Mouse (Mus musculus) T-helper 2 cell (primary cell): ENCODE measurements around the gene Cds2.
"Not testable (repeated sequence)": the region's sequence is repeated elsewhere in the genome, so short reads cannot be mapped to it uniquely, and the experiment has no call there.

Experiments used
- in situ Hi-C: fragments of 300-600 bp; cut with MboI, MseI; formaldehyde crosslinking; loops from one replicate; pipeline ENCODE4 v1.15.1; 2025; ENCODE audit warnings: high pct_unique_total_duplicates

Gene Cds2

GRCm38 (mm10) chr2:132264266-132264710, 1.3 kb downstream of the Cds2 start:
- in situ Hi-C loops: loop anchor here (10.0 kb wide), 2 partner anchors 421 to 1049 kb away; partner anchors contain the start of gene Shld1

- in situ Hi-C loops: loop anchor here (10.0 kb wide), 2 partner anchors 420 to 1050 kb away; partner anchors contain the start of gene Shld1
Observed at GRCm38 (mm10) chr2:132265196-132265595, 2.2 kb downstream of the Cds2 start.

GRCm38 (mm10) chr2:132266086-132266485, 3.1 kb downstream of the Cds2 start:
- in situ Hi-C loops: loop anchor here (10.0 kb wide), 2 partner anchors 419 to 1051 kb away; partner anchors contain the start of gene Shld1

- in situ Hi-C loops: loop anchor here (10.0 kb wide), 2 partner anchors 416 to 1054 kb away; partner anchors contain the start of gene Shld1
Observed at GRCm38 (mm10) chr2:132269217-132269616, 6.3 kb downstream of the Cds2 start.

GRCm38 (mm10) chr2:132270331-132270951, 7.5 kb downstream of the Cds2 start:
- in situ Hi-C loops: no loop called here

- in situ Hi-C loops: no loop called here
Observed at GRCm38 (mm10) chr2:132272694-132273389, 9.9 kb downstream of the Cds2 start.

GRCm38 (mm10) chr2:132275527-132275926, 12.6 kb downstream of the Cds2 start:
- in situ Hi-C loops: no loop called here

- in situ Hi-C loops: no loop called here
Observed at GRCm38 (mm10) chr2:132276249-132276648, 13.3 kb downstream of the Cds2 start.

GRCm38 (mm10) chr2:132278273-132278853, 15.4 kb downstream of the Cds2 start:
- in situ Hi-C loops: no loop called here

GRCm38 (mm10) chr2:132279336-132279882, 16.5 kb downstream of the Cds2 start:
- in situ Hi-C loops: no loop called here

- in situ Hi-C loops: no loop called here
Observed at GRCm38 (mm10) chr2:132279978-132280377, 17.0 kb downstream of the Cds2 start.

GRCm38 (mm10) chr2:132280518-132281120, 17.7 kb downstream of the Cds2 start:
- in situ Hi-C loops: no loop called here

- in situ Hi-C loops: no loop called here
Observed at GRCm38 (mm10) chr2:132281560-132282452, 18.9 kb downstream of the Cds2 start.

- in situ Hi-C loops: no loop called here
Observed at GRCm38 (mm10) chr2:132282453-132283174, 19.7 kb downstream of the Cds2 start.

GRCm38 (mm10) chr2:132283236-132284070, 20.5 kb downstream of the Cds2 start:
- in situ Hi-C loops: no loop called here

GRCm38 (mm10) chr2:132284492-132285139, 21.7 kb downstream of the Cds2 start:
- in situ Hi-C loops: no loop called here

- in situ Hi-C loops: not testable (repeated sequence)
Observed at GRCm38 (mm10) chr2:132285722-132286121, 22.8 kb downstream of the Cds2 start.

GRCm38 (mm10) chr2:132286376-132287076, 23.6 kb downstream of the Cds2 start:
- in situ Hi-C loops: no loop called here
